ENCODE assay signal across 18 mouse cellular contexts in the genomic region with DNA sequence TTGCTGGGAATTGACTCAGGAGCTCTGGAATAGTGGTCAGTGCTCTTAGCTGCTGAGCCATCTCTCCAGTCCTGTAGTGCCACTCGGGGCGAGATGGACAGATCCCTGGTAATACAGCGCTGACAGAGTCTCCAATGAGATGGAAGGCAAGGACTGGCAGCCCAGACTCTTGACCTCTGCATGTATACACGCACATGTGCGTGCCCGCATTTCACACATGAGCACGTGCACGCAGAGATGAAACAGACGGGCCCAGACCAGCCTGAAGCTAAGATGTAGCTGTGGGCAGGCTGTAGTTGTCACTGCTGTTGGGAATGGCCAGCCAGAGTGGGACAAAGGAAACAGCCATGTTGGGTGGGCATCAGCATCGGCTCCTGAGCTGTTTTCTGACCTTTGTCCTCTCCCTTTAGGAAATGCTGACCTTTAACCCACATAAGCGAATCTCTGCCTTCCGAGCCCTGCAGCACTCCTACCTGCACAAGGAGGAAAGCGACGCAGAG. TPM values are rescaled to one million over a fixed set of nuclear protein-coding genes. Genes with fewer than 3 reads are reported as not detected.
DNase-seq lines count a peak whose midpoint lies in the region; ATAC-seq lines count a peak whose summit lies in the region.
"Had no signal": no experiment of that assay in that cellular context is flagged by ENCODE, and none has a peak within 500 bp of the region (broad histone marks: within the 10 kb centered on the region; RNA-seq: fewer than 3 reads in every experiment).

No protein-coding gene starts in this region.

- H3K36me3 ChIP-seq in forebrain, embryonic 13.5 days (ENCODE audit: poor library complexity, severe bottlenecking) = peaks cover 42% of the 10 kb centered on the region
- peaks cover 31% of the 10 kb centered on the region for H3K36me3 ChIP-seq in forebrain, embryonic 11.5 days (ENCODE audit: control insufficient read depth, insufficient read depth, low read length)
- peaks cover 34% of the 10 kb centered on the region for H3K36me3 ChIP-seq in liver, embryonic 11.5 days (ENCODE audit: control insufficient read depth, insufficient read depth, low read length)
- H3K36me3 ChIP-seq in liver, embryonic 12.5 days = peaks cover 44% of the 10 kb centered on the region
- peaks cover 39% of the 10 kb centered on the region for H3K36me3 ChIP-seq in ES-E14 (ENCODE audit: control insufficient read depth, insufficient read depth, low read length, poor library complexity, severe bottlenecking)
- peaks cover 47% of the 10 kb centered on the region for H3K36me3 ChIP-seq in limb, embryonic 10.5 days

- intact Hi-C loops in left cerebral cortex, postnatal 4 days (cut with DNase I) = no loop called here

- no peak overlapping the region for H3K4me2 ChIP-seq in forebrain, embryonic 13.5 days
- no peak overlapping the region for H3K4me2 ChIP-seq in forebrain, embryonic 11.5 days (ENCODE audit: low read depth, low read length, severe bottlenecking)
- H3K4me2 ChIP-seq in liver, embryonic 11.5 days = no peak overlapping the region
- no peak overlapping the region for H3K4me2 ChIP-seq in liver, embryonic 12.5 days
- H3K4me2 ChIP-seq: embryonic facial prominence, embryonic 13.5 days; heart, embryonic 15.5 days; lung, embryonic 15.5 days had no signal

- no peak overlapping the region; the same call in 1 of the 2 replicates for H3K4me3 ChIP-seq in forebrain, embryonic 13.5 days
- H3K4me3 ChIP-seq in forebrain, embryonic 11.5 days (ENCODE audit: low read depth, low read length) = no peak overlapping the region
- H3K4me3 ChIP-seq in liver, embryonic 11.5 days (ENCODE audit: low read depth, low read length) = no peak overlapping the region
- H3K4me3 ChIP-seq in liver, embryonic 12.5 days = no peak overlapping the region; the same call in 1 of the 2 replicates
- no peak overlapping the region for H3K4me3 ChIP-seq in ES-E14 (ENCODE audit: insufficient read depth in 1 of 2, low read depth in 1 of 2, low read length in 2 of 2, poor library complexity in 1 of 2, severe bottlenecking in 1 of 2)
- H3K4me3 ChIP-seq in limb, embryonic 10.5 days = peak overlapping the region; percentile 16; the same call in 1 of the 2 replicates
- H3K4me3 ChIP-seq: embryonic facial prominence, embryonic 13.5 days; heart, embryonic 15.5 days; lung, embryonic 15.5 days had no signal

- ATAC-seq in forebrain, embryonic 13.5 days = no peak
- ATAC-seq in forebrain, embryonic 11.5 days (replicated peaks; ENCODE audit: low FRiP score) = no peak
- no peak for ATAC-seq in liver, embryonic 11.5 days (replicated peaks; ENCODE audit: low FRiP score)
- no peak for ATAC-seq in liver, embryonic 12.5 days
- ATAC-seq: activated CD4-positive, CD25-positive, alpha-beta regulatory T cell, adult 4 months had no signal

- in situ Hi-C loops in ES-E14 (cut with MboI; ENCODE audit: low sequenced_read_pairs in 2 of 2, unreplicated experiment in 2 of 2) = no loop called here

- 0 out of 2 replicates have a peak overlapping the region, but pooled peaks have one; percentile 19 for H3K27ac ChIP-seq in forebrain, embryonic 13.5 days
- H3K27ac ChIP-seq in forebrain, embryonic 11.5 days (ENCODE audit: low read depth, low read length) = no peak overlapping the region
- H3K27ac ChIP-seq in liver, embryonic 11.5 days (ENCODE audit: low read depth, low read length) = peak overlapping the region; percentile 11; the same call in 1 of the 2 replicates
- H3K27ac ChIP-seq in liver, embryonic 12.5 days = no peak overlapping the region
- no peak overlapping the region; the same call in 1 of the 2 replicates for H3K27ac ChIP-seq in ES-E14 (ENCODE audit: insufficient read depth, low read depth, low read length, poor library complexity, severe bottlenecking)
- H3K27ac ChIP-seq in limb, embryonic 10.5 days = no peak overlapping the region
- H3K27ac ChIP-seq: embryonic facial prominence, embryonic 13.5 days; kidney, postnatal 0 days; lung, embryonic 15.5 days had no signal

- H3K4me1 ChIP-seq in forebrain, embryonic 13.5 days = peaks cover 58% of the 10 kb centered on the region
- H3K4me1 ChIP-seq in forebrain, embryonic 11.5 days (replicated peaks; ENCODE audit: control insufficient read depth, insufficient read depth, low read length) = peaks cover 13% of the 10 kb centered on the region; the same call in 1 of the 2 replicates
- peaks cover 35% of the 10 kb centered on the region for H3K4me1 ChIP-seq in liver, embryonic 11.5 days (replicated peaks; ENCODE audit: control insufficient read depth, insufficient read depth, low read length)
- H3K4me1 ChIP-seq in liver, embryonic 12.5 days = peaks cover 71% of the 10 kb centered on the region
- H3K4me1 ChIP-seq in ES-E14 (ENCODE audit: control insufficient read depth in 2 of 2, insufficient read depth in 2 of 2, low read length in 2 of 2, poor library complexity in 1 of 2) = peaks cover 2 to 10% of the 10 kb centered on the region in 2 experiments; a peak in 3 of 4 replicates
- H3K4me1 ChIP-seq in limb, embryonic 10.5 days = peaks cover 44% of the 10 kb centered on the region

- DNase-seq in forebrain, embryonic 11.5 days (ENCODE audit: low spot score) = no peak
- no peak for DNase-seq in liver, embryonic 11.5 days (ENCODE audit: low spot score)
- no peak for DNase-seq in ES-E14 (ENCODE audit: low read depth, low spot score)
- DNase-seq in limb, embryonic 10.5 days (ENCODE audit: low spot score) = no peak
- no peak for DNase-seq in right cerebral cortex, postnatal 36 days (ENCODE audit: low spot score in 2 of 2)
- no peak for DNase-seq in left cerebral cortex, postnatal 4 days
- DNase-seq: adrenal gland, postnatal 36 days; cerebellum, postnatal 25 days; gastrocnemius, postnatal 25 days; retina, postnatal 1 day had no signal

- H3K27me3 ChIP-seq in forebrain, embryonic 13.5 days = no peaks in the 10 kb centered on the region
- no peaks in the 10 kb centered on the region for H3K27me3 ChIP-seq in forebrain, embryonic 11.5 days (ENCODE audit: control insufficient read depth, insufficient read depth, low read length)
- peaks cover 3% of the 10 kb centered on the region; the same call in 1 of the 2 replicates for H3K27me3 ChIP-seq in liver, embryonic 11.5 days (replicated peaks; ENCODE audit: control insufficient read depth, insufficient read depth, low read length)
- peaks cover 11% of the 10 kb centered on the region for H3K27me3 ChIP-seq in liver, embryonic 12.5 days (replicated peaks)
- H3K27me3 ChIP-seq in limb, embryonic 10.5 days (ENCODE audit: low read depth, poor library complexity, severe bottlenecking) = peaks cover 6% of the 10 kb centered on the region

- no peaks in the 10 kb centered on the region for H3K9me3 ChIP-seq in forebrain, embryonic 13.5 days (replicated peaks)
- no peaks in the 10 kb centered on the region for H3K9me3 ChIP-seq in forebrain, embryonic 11.5 days (ENCODE audit: control insufficient read depth, low read length)
- no peaks in the 10 kb centered on the region for H3K9me3 ChIP-seq in liver, embryonic 11.5 days (ENCODE audit: control insufficient read depth, low read length)
- H3K9me3 ChIP-seq in liver, embryonic 12.5 days (replicated peaks) = no peaks in the 10 kb centered on the region
- no peaks in the 10 kb centered on the region for H3K9me3 ChIP-seq in ES-E14 (ENCODE audit: control insufficient read depth, insufficient read depth, low read depth, low read length)
- no peaks in the 10 kb centered on the region for H3K9me3 ChIP-seq in limb, embryonic 10.5 days (replicated peaks)
- H3K9me3 ChIP-seq: embryonic facial prominence, embryonic 13.5 days; heart, embryonic 15.5 days; lung, embryonic 15.5 days had no signal

- WGBS in forebrain, embryonic 13.5 days = 92% methylated on average over 14 of the region's 14 CpGs
- 88% methylated on average over 14 of the region's 14 CpGs for WGBS in forebrain, embryonic 11.5 days
- WGBS in liver, embryonic 11.5 days = 86% methylated on average over 14 of the region's 14 CpGs
- 85% methylated on average over 14 of the region's 14 CpGs for WGBS in liver, embryonic 12.5 days (ENCODE audit: insufficient replicate concordance)
- 91% methylated on average over 14 of the region's 14 CpGs for WGBS in limb, embryonic 10.5 days

- no peak overlapping the region for H3K9ac ChIP-seq in forebrain, embryonic 13.5 days
- no peak overlapping the region for H3K9ac ChIP-seq in forebrain, embryonic 11.5 days (ENCODE audit: low read length)
- no peak overlapping the region for H3K9ac ChIP-seq in liver, embryonic 11.5 days (ENCODE audit: low read depth, low read length)
- no peak overlapping the region for H3K9ac ChIP-seq in liver, embryonic 12.5 days
- peak overlapping the region; percentile 36; the same call in 1 of the 2 replicates for H3K9ac ChIP-seq in ES-E14 (ENCODE audit: insufficient read depth, low read depth, low read length, poor library complexity, severe bottlenecking)
- H3K9ac ChIP-seq: embryonic facial prominence, embryonic 13.5 days; heart, embryonic 15.5 days; lung, embryonic 15.5 days had no signal

RNA-seq across cellular contexts. Expression of a gene that starts 3.2 kb away (rescaled TPM):
- polyA plus RNA-seq in forebrain, embryonic 13.5 days (2015; fragmentation: Nextera tagmentation; extraction: Ambion mirVana) = 2,414 and 2,431 TPM in 2 replicates
- polyA plus RNA-seq in forebrain, embryonic 11.5 days (2014; fragmentation: Nextera tagmentation; extraction: Ambion mirVana) = 2,945 and 3,022 TPM in 2 replicates
- 1,533 and 1,539 TPM in 2 replicates for polyA plus RNA-seq in liver, embryonic 11.5 days (2014; fragmentation: Nextera tagmentation; extraction: Ambion mirVana)
- polyA plus RNA-seq in liver, embryonic 12.5 days (2016; fragmentation: Nextera tagmentation; extraction: Ambion mirVana) = 766 and 777 TPM in 2 replicates
- 502 and 522 TPM in 2 replicates for total RNA-seq in ES-E14 (2012; rRNA removed)
- 3,142 and 3,162 TPM in 2 replicates for polyA plus RNA-seq in limb, embryonic 10.5 days (2016; fragmentation: Nextera tagmentation; extraction: Ambion mirVana)
- 100 to 1,000 TPM; 211 to 221 TPM for total RNA-seq in left cerebral cortex, postnatal 4 days (2021)

RNA-seq across cellular contexts. Expression of a gene that starts 3.5 kb away (rescaled TPM):
- 133 and 141 TPM in 2 replicates for polyA plus RNA-seq in forebrain, embryonic 13.5 days (2015; fragmentation: Nextera tagmentation; extraction: Ambion mirVana)
- polyA plus RNA-seq in forebrain, embryonic 11.5 days (2014; fragmentation: Nextera tagmentation; extraction: Ambion mirVana) = 144 and 159 TPM in 2 replicates
- polyA plus RNA-seq in liver, embryonic 11.5 days (2014; fragmentation: Nextera tagmentation; extraction: Ambion mirVana) = 112 and 121 TPM in 2 replicates
- polyA plus RNA-seq in liver, embryonic 12.5 days (2016; fragmentation: Nextera tagmentation; extraction: Ambion mirVana) = 75.2 and 81.9 TPM in 2 replicates
- 121 and 154 TPM in 2 replicates for total RNA-seq in ES-E14 (2012; rRNA removed)
- polyA plus RNA-seq in limb, embryonic 10.5 days (2016; fragmentation: Nextera tagmentation; extraction: Ambion mirVana) = 169 and 181 TPM in 2 replicates
- 10 to 100 TPM; 49.9 to 54.4 TPM for total RNA-seq in left cerebral cortex, postnatal 4 days (2021)

RNA-seq across cellular contexts. Expression of a gene that starts 6.6 kb away (rescaled TPM):
- 4.0 and 4.5 TPM in 2 replicates for polyA plus RNA-seq in forebrain, embryonic 13.5 days (2015; fragmentation: Nextera tagmentation; extraction: Ambion mirVana)
- 2.7 and 3.7 TPM in 2 replicates for polyA plus RNA-seq in forebrain, embryonic 11.5 days (2014; fragmentation: Nextera tagmentation; extraction: Ambion mirVana)
- polyA plus RNA-seq in liver, embryonic 11.5 days (2014; fragmentation: Nextera tagmentation; extraction: Ambion mirVana) = 0.38 TPM in 2 replicates
- 0.06 and 0.20 TPM in 2 replicates for polyA plus RNA-seq in liver, embryonic 12.5 days (2016; fragmentation: Nextera tagmentation; extraction: Ambion mirVana)
- 4.6 and 8.3 TPM in 2 replicates for total RNA-seq in ES-E14 (2012; rRNA removed)
- 0.33 and 0.79 TPM in 2 replicates for polyA plus RNA-seq in limb, embryonic 10.5 days (2016; fragmentation: Nextera tagmentation; extraction: Ambion mirVana)
- total RNA-seq in left cerebral cortex, postnatal 4 days (2021) = 10 to 100 TPM; 75.1 to 76.5 TPM

RNA-seq across cellular contexts. Expression of a gene that starts 8.5 kb away (rescaled TPM):
- 1.5 and 1.7 TPM in 2 replicates for polyA plus RNA-seq in forebrain, embryonic 13.5 days (2015; fragmentation: Nextera tagmentation; extraction: Ambion mirVana)
- 0.47 and 0.64 TPM in 2 replicates for polyA plus RNA-seq in forebrain, embryonic 11.5 days (2014; fragmentation: Nextera tagmentation; extraction: Ambion mirVana)
- 2.2 and 2.3 TPM in 2 replicates for polyA plus RNA-seq in liver, embryonic 11.5 days (2014; fragmentation: Nextera tagmentation; extraction: Ambion mirVana)
- polyA plus RNA-seq in liver, embryonic 12.5 days (2016; fragmentation: Nextera tagmentation; extraction: Ambion mirVana) = 0.92 and 1.6 TPM in 2 replicates
- 1.4 and 2.0 TPM in 2 replicates for total RNA-seq in ES-E14 (2012; rRNA removed)
- polyA plus RNA-seq in limb, embryonic 10.5 days (2016; fragmentation: Nextera tagmentation; extraction: Ambion mirVana) = 0.03 TPM in 1 of 2 replicates, not detected in the other
- total RNA-seq in left cerebral cortex, postnatal 4 days (2021) = 100 to 1,000 TPM; 384 to 394 TPM
- polyA plus RNA-seq: heart, embryonic 15.5 days had no signal

RNA-seq across cellular contexts. Expression of a gene that starts 18.5 kb away (rescaled TPM):
- polyA plus RNA-seq in forebrain, embryonic 13.5 days (2015; fragmentation: Nextera tagmentation; extraction: Ambion mirVana) = 0.06 TPM in 1 of 2 replicates, not detected in the other
- 0.23 TPM in 1 of 2 replicates, not detected in the other for polyA plus RNA-seq in forebrain, embryonic 11.5 days (2014; fragmentation: Nextera tagmentation; extraction: Ambion mirVana)
- not detected in 2 replicates for polyA plus RNA-seq in liver, embryonic 11.5 days (2014; fragmentation: Nextera tagmentation; extraction: Ambion mirVana)
- 0.05 and 0.10 TPM in 2 replicates for polyA plus RNA-seq in liver, embryonic 12.5 days (2016; fragmentation: Nextera tagmentation; extraction: Ambion mirVana)
- 0.40 and 0.74 TPM in 2 replicates for total RNA-seq in ES-E14 (2012; rRNA removed)
- polyA plus RNA-seq in limb, embryonic 10.5 days (2016; fragmentation: Nextera tagmentation; extraction: Ambion mirVana) = 0.11 and 0.24 TPM in 2 replicates
- under 1 TPM; 0.70 to 0.84 TPM for total RNA-seq in left cerebral cortex, postnatal 4 days (2021)
- total RNA-seq: megakaryocyte, adult 5-6 weeks had no signal
- polyA plus RNA-seq: activated CD4-positive, CD25-positive, alpha-beta regulatory T cell, adult 4 months had no signal

Comparison
In these comparisons a context has a peak if more than half of its experiments do, and no peak if none do; other contexts are left out.
1. H3K27ac ChIP-seq: peak in forebrain, embryonic 13.5 days (single experiment) and liver, embryonic 11.5 days (single experiment); none in forebrain, embryonic 11.5 days (single experiment), liver, embryonic 12.5 days (single experiment), ES-E14 (single experiment) and limb, embryonic 10.5 days (single experiment).